Mouse (Mus musculus) E14TG2a.4 (cell line): ENCODE results near the gene Id1.

ENCODE experiments used
- H3K27me3 ChIP-seq: 2 replicates; pipeline ENCODE4 v1.6.1; 2014; ENCODE audit warnings: low read length, control low read depth; ENCODE audit not compliant: insufficient read depth
- H3K36me3 ChIP-seq: 2 replicates; pipeline ENCODE4 v1.6.1; 2014; ENCODE audit warnings: low read length, control low read depth; ENCODE audit not compliant: insufficient read depth
- H3K4me1 ChIP-seq: replicated peaks from 2 replicates; pipeline ENCODE4 v1.6.1; 2014; ENCODE audit warnings: low read depth, low read length, control low read depth
- H3K4me3 ChIP-seq: replicated peaks from 2 replicates; pipeline ENCODE4 v1.5.1; 2014; ENCODE audit warnings: mild to moderate bottlenecking, low read length
- H3K9me3 ChIP-seq: 2 replicates; pipeline ENCODE4 v1.6.1; 2014; ENCODE audit warnings: low read length, control low read depth
- CTCF ChIP-seq: conservative IDR thresholded peaks from 2 replicates; pipeline ENCODE4 v1.5.1; 2014; ENCODE audit warnings: low read length
- NANOG ChIP-seq: IDR thresholded peaks from 2 replicates; pipeline ENCODE4 v1.6.1; 2014; ENCODE audit warnings: borderline replicate concordance, low read length, mixed read lengths
- POU5F1 ChIP-seq: IDR thresholded peaks from 2 replicates; pipeline ENCODE4 v1.6.1; 2014; ENCODE audit warnings: low read length, borderline replicate concordance

The Id1 gene

GRCm38 (mm10) chr2:152765045-152765674 lies 29.1 kb downstream of the Id1 start:
- Histone ChIP-seq H3K36me3 (no peaks in the 10 kb centered on the region), H3K9me3 (no peaks in the 10 kb centered on the region), H3K4me3 (no peak overlapping the region), H3K4me1 (peaks cover 69% of the 10 kb centered on the region), H3K27me3 (no peaks in the 10 kb centered on the region)
- no peak for TF ChIP-seq CTCF
- no peak for TF ChIP-seq NANOG
- no peak for TF ChIP-seq POU5F1

DNA sequence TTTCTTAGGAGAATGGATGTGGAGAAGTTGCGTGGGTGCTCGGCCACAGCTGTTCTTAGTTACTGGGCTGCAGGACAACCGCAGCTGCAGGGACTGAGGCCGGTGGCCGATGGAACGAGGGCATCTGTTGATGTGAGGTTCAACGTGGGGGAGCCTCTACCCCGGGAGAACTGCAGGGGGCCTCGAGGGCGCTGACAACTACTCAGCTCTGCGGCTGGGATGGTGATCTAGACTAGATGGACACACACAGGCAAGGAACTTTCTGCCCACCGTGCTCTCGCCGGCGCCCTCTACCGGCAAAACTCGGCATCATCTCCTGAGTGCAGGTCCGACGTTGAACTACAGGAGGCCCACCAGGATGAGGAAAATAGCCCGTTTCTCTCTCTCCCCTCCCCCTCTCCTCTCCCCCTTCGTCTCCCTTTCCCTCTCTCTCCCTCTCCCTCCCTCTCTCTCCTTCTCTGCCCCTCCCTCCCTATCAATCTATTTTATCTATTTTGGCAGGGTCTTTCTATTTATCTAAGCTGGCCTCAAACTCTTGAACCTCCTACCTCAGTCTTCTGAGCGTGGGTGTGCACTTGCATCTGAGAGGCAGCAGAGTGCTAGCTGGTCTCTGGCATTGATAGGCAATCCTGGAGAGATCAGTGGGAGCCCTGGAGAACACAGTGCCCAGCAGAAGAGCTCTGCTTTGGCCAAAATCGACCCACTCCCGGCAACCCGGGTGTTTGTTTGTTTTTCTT lies 30.5 kb downstream of the Id1 start:
- no peaks in the 10 kb centered on the region for H3K27me3 ChIP-seq
- no peaks in the 10 kb centered on the region for H3K36me3 ChIP-seq
- H3K4me1 ChIP-seq = peaks cover 78% of the 10 kb centered on the region

DNA sequence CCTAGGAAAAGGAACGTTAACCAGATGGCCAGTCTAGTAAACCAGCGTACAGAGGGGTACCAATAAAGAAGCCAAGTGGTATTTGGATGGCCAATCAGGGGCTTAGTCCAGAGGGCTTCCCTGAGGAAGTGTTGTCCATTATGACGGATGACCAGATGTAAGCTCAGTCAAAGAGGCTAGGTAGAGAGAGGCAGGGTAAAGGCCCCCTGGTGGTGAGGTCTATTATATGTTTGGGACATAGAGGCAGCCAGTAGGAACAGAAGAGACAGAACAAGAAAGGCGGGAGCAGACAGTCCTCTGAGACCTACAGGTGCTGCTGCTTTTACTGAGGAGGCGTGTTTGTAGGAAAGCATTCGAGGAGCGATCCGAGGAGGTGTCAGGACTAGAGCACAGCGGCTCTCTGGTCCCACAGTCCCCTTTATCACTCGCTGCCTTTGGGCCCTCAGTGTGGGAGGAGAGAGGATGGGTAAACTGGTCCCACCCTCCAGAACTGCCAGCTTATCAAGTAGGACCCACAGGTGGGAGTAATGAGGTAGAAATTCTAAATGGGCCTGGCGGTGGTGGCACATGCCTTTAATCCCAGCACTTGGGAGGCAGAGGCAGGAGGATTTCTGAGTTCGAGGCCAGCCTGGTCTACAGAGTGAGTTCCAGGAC lies 31.7 kb downstream of the Id1 start:
- TF ChIP-seq NANOG = no peak
- TF ChIP-seq CTCF = peak; percentile 68
- TF ChIP-seq POU5F1 = no peak
- Histone ChIP-seq H3K27me3 (no peaks in the 10 kb centered on the region), H3K4me3 (no peak overlapping the region), H3K36me3 (no peaks in the 10 kb centered on the region), H3K4me1 (peaks cover 89% of the 10 kb centered on the region), H3K9me3 (no peaks in the 10 kb centered on the region)

More for the DNA sequence above, 30.5 kb downstream of the Id1 start:
- Histone ChIP-seq H3K9me3 (no peaks in the 10 kb centered on the region), H3K4me3 (no peak overlapping the region; the same call in 1 of the 2 replicates)
- TF ChIP-seq CTCF (peak; percentile 93), NANOG (no peak), POU5F1 (no peak)

DNA sequence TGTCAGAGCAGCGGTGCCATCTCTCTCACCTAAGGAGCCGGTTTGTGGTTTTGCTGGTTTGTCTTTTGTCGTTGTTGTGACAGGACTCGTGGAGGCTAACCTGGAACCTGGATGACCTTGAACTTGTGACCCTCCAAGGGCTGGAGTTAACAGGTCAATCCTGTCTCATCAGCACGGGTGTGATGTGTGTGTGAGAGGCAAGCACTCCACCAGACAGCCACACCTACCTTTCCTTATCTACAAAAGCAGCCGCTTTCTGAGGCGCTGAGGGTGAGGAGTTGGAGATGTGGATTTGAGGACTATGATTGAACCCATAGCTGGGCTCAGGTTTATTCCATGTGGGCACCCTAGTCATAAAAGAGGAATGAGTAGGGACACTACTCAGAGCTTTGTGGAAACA lies 33.6 kb downstream of the Id1 start:
- TF ChIP-seq NANOG = peak; percentile 51; the same call in 1 of the 2 replicates
- TF ChIP-seq CTCF = no peak
- peaks cover 86% of the 10 kb centered on the region for H3K4me1 ChIP-seq
- H3K9me3 ChIP-seq = no peaks in the 10 kb centered on the region
- H3K4me3 ChIP-seq = no peak overlapping the region
- H3K36me3 ChIP-seq = no peaks in the 10 kb centered on the region
- no peaks in the 10 kb centered on the region for H3K27me3 ChIP-seq

DNA sequence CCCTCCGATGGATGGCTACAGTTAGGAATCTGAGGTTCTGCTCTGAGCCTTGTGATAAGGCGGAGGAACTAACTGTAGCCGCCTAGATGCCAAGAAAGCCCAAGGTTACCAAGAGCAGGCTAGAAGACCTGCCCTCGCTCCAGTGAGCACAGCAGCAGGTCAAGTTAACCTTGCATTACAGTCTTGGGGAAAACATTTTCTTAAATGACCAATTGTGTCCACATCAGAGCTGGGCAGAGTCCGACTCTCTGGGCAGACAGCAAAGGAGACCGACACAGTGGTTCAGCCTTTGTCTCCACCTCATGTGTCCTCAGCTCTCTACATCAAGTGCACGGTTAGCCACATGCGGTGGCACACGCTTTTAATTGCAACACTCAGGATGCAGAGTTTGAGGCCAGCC lies 35.5 kb downstream of the Id1 start:
- Histone ChIP-seq H3K9me3 (no peaks in the 10 kb centered on the region), H3K4me3 (no peak overlapping the region), H3K4me1 (peaks cover 78% of the 10 kb centered on the region), H3K27me3 (no peaks in the 10 kb centered on the region), H3K36me3 (no peaks in the 10 kb centered on the region)
- TF ChIP-seq CTCF (no peak), NANOG (no peak), POU5F1 (no peak)

- Histone ChIP-seq H3K36me3 (no peaks in the 10 kb centered on the region), H3K27me3 (no peaks in the 10 kb centered on the region), H3K4me1 (peaks cover 77% of the 10 kb centered on the region), H3K9me3 (no peaks in the 10 kb centered on the region), H3K4me3 (no peak overlapping the region)
- TF ChIP-seq NANOG (peak; percentile 82), POU5F1 (no peak), CTCF (no peak)
Measured at GRCm38 (mm10) chr2:152772231-152772630, 36.2 kb downstream of the Id1 start.

DNA sequence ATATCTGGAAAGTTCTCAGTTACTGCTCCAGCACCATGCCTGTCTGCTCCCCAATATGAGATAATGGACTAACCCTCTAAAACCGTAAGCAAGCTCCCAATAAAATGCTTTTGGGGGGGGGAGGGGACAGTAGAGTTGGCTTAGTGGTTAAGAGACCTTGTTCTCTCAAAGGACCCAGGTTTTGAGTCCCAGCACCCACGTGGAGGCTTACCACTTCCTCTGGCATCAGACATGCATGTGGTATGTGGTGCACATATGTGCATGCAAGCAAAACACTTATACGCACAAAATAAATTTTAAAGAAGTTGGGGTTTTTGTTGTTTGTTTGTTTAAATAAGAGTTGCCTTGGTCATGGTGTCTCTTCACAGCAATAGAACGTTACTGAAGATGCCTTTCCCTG lies 39.3 kb downstream of the Id1 start:
- TF ChIP-seq POU5F1 = no peak
- no peak for TF ChIP-seq CTCF
- TF ChIP-seq NANOG = no peak
- H3K4me3 ChIP-seq = no peak overlapping the region
- H3K36me3 ChIP-seq = peaks cover 9% of the 10 kb centered on the region

DNA sequence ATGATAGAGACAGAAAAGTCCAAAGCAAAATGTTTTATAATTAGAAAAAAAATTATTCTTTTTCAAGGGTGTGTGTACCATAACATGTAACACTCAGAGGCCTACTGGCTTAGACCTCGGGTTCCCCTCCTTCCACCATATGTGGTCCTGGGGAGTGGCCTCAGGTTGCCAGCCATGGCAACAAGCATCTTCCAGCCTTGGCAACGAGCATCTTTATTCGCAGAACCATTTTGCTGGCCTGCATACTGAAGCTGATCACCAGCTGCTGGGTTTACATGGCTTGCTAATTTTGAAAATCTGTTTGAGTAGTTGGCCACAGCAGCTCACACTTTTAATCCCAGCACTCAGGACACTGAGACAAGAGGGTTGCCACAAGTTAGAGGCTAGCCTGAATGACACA lies 40.0 kb downstream of the Id1 start:
- no peaks in the 10 kb centered on the region for H3K9me3 ChIP-seq

More for the DNA sequence above, 39.3 kb downstream of the Id1 start:
- H3K27me3 ChIP-seq = no peaks in the 10 kb centered on the region
- H3K9me3 ChIP-seq = no peaks in the 10 kb centered on the region
- H3K4me1 ChIP-seq = peaks cover 67% of the 10 kb centered on the region

More for the DNA sequence above, 40.0 kb downstream of the Id1 start:
- no peak overlapping the region for H3K4me3 ChIP-seq
- H3K4me1 ChIP-seq = peaks cover 67% of the 10 kb centered on the region
- H3K36me3 ChIP-seq = peaks cover 16% of the 10 kb centered on the region
- H3K27me3 ChIP-seq = no peaks in the 10 kb centered on the region
- TF ChIP-seq POU5F1 (no peak), NANOG (no peak), CTCF (no peak)
